Mouse (Mus musculus) cerebellum, postnatal 10 days (tissue): ENCODE results near the gene Olfr308.
"Not testable (repeated sequence)": the region's sequence is repeated elsewhere in the genome, so short reads cannot be mapped to it uniquely, and the experiment has no call there.

Source experiments
- DNase-seq, 2 experiments: peaks; one replicate each; pipeline ENCODE4 v3.0.0; 2021; ENCODE audit warnings: mixed read lengths in 2 of 2

Gene Olfr308

DNA sequence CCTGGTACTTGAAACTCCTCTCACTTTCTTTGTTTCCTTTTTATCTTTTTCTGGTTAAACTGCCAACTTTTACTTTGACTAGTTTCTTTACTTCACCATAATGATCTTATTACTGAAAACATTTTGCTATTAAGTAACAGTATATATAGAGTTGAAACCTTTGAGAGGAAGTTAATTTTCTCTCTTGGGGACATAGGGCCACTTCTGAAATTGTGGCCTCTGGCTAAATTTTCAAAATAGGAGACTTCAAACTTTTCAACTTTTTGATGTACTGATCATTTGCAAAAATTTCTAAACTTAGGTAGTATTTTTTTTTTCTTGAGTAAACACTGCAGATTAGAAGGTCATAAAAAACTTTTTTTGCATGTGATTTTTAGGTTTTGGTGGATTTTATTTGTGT is at the start of gene Olfr308:
TSS of gene Olfr308 (minus strand) at position 101 of the 400 bp plus-strand sequence.
- no peak for DNase-seq

DNA sequence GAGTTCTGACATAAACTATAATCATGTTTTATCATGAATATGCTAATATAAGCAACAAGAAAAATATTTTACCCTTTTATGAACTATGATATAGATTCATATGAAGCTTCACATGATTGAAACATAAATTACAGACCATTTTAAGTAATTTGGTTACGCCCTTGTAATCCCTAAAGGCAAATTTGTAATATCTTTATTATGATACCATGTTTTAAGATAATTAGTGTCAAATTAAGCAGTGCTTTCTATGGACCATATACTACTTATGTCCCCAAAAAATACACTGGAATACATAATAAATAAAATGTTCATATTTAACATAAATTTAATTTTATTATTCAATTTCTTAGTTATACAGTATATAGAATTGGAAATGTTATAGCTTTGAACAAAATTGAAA is 41.4 kb upstream of the Olfr308 start, which contains the start of gene Olfr305:
TSS of gene Olfr305 (minus strand) at position 101 of the 400 bp plus-strand sequence.
- no peak for DNase-seq

DNA sequence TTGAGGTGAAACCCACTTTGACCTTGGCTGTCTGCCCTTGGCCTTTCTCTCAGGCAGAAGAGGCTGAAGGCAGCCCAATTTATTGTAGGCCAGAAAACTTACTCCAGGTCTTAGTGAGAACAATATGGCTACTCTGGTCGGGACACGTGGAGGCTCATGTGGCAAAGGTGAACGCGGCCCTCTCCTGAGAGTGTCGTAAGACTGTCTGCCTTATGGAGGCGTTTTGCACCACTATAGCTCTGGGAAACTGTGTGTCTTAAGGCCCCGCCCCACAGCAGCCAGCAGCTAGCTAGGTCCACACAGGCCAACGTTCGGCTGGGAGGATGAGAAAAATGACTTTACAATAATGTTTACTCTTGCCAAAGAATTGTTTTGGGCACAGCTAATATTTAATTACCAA is 20.9 kb upstream of the Olfr308 start:
- DNase-seq = not testable (repeated sequence)

DNA sequence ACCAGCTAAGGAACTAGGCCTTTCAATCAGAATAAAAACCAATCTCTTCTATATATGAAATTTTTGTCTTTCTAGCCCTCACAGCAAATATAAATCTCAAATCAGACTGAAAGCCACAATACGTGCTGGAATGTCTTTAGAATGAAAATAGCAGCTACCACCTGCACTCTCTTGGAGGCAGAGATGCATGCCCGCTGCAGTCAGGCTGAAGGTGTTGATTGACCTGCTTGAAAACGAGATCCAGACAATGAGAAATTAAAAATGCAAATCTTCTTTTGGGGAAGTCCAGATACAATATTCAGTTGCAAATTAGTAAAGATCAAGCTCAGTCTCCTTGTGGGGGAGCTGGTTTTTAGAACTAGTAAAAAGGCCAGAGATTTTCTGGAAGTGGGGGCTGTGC is 18.8 kb upstream of the Olfr308 start:
- no peak for DNase-seq

DNA sequence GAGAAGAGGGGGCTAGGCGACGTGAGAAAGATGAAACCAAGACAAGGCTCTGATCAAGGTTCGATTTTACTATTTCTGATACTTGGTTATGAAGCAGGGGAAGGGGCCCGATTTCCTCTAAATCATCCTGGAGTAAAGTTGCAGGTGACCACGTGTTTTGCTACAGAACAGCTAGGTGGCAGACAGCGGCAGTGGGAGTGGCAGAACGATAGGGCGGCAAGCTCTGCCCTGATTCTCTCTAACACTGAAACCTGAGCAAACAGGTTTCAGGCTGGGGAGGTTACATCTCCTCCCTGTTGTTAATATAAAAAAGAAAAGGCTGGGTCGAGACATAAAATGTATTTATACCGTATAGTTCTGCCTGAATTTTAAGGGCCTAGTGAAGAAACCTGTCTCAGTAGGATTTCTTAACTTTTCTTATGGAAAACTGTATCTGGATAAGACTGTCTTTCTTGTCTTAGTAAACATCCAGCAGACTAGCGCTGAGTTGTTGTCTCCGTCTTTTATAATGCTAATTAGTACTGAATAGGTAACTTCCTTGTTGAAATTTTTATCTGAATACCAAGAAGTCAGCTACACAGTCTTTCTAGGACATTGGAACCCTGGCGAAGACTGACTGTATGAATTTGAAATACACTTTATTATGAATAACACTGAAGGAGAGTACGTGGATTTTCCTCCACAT is 17.6 kb upstream of the Olfr308 start:
- no peak for DNase-seq

DNA sequence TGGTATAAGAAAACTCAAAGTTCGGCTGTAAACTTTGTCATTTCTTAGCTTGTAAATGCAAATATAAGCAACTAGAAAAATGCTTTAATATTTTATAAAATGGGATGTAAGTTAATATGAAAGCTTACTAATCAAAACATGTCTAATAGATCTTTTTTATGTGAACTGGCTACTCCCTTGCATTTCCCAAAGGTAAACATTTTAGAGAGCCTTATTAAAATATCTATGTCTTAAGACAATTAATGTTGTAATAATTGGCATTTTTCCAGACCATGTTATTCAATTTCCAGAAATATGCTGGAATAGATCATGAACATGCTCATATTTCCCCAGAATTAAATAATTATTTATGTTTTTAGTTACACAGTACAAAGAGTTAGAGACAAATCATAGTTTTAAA is 12.1 kb upstream of the Olfr308 start, which contains the start of gene Olfr307:
TSS of gene Olfr307 (minus strand) at position 101 of the 400 bp plus-strand sequence.
- DNase-seq = no peak

DNA sequence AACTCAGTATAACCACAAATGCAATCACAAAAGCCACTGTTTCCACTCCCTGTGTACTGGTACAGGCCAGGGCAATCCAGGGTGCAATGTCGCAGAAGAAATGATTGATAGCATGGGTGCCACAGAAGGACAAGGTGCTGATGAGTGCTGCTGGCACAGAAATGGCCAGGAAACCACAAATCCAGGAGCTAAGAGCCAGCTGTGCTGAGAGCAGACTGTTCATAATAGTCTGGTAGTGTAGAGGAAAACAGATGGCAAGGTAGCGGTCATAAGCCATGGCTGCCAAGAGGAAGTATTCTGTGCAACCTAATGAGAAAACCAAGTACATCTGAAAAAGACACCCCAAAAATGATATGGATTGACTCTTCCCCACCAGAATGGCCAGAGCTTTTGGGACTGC is 4.1 kb downstream of the Olfr308 start:
- DNase-seq = no peak

DNA sequence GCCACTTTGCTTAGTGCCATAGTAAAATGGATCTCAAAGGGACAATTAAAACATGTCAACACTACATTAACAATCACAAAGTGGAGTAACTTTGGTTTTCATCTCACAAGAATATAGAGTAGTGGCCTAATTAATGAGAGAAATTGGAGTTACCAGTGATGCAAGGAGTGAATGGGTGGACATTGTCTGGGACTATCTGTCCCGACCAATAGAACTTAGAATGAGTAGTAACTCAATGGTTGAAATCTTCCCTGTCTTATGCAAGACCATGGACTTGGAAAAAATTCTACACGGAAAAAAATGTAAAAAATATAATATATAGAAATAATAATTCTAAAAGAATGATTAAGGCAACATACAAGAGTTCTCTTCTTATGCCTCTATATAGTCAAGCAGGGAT is 11.8 kb downstream of the Olfr308 start, which contains the start of gene Olfr309:
TSS of gene Olfr309 (minus strand) at position 101 of the 400 bp plus-strand sequence.
- DNase-seq = no peak

DNA sequence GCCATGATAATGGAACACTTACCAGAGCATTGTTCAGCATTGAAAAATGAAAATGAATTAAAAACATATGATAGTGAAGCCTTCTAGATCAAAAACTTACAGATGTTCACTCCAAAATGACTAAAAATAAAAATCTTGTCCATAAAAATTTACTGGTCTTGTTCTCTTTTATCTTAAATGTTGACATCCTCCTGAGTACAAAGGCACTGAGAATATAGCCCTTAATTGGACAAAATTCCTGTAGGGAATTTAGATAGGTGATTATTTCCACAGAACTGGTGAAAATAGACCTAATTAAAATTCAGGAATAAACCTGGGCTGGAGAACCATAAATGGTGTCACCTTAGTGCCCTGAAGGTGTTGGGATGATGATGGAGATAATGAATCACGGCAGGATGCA is 48.4 kb downstream of the Olfr308 start, which contains the start of gene Olfr310:
TSS of gene Olfr310 (minus strand) at position 101 of the 400 bp plus-strand sequence.
- DNase-seq = no peak
